Mouse (Mus musculus) cortical plate, adult 2 months (tissue): ENCODE results near the gene Rab31.

ENCODE experiments used
- CTCF ChIP-seq: fragments of 200-500 bp; IDR thresholded peaks from 2 replicates; pipeline ENCODE4 v1.5.1; 2011; ENCODE audit warnings: mild to moderate bottlenecking, control low read depth, low read length; ENCODE audit not compliant: insufficient read depth; ENCODE audit errors: extremely low read depth
- POLR2A ChIP-seq: fragments of 200-500 bp; IDR thresholded peaks from 2 replicates; pipeline ENCODE4 v1.6.1; 2011; ENCODE audit warnings: mild to moderate bottlenecking, low read length, control low read depth; ENCODE audit not compliant: insufficient read depth; ENCODE audit errors: extremely low read depth

DNA sequence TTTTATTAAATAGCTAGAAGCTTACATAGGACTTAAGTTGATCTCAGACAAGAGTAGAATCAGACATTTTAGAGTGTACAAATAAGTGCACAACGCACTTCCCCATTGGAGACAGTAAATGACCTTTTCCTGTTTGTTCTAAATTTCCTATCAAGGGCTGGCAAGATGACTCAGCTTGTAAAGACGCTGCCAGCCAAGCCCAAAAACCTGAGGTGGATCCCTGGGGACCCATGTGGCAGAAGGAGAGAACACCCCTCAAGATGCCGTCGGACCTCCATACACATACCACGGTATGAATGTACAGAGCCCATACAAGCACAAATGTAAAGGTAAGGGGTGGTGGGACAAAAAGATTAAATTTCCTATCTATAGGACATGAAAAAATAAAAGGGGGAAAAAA, 35.4 kb downstream of the Rab31 start:
- TF ChIP-seq POLR2A (no peak), CTCF (no peak)
